Mouse (Mus musculus) kidney, adult 18-20 months (tissue): Measurements from ENCODE around the gene Rbfox1.

Experiments used
- DNase-seq: peaks from one replicate; pipeline ENCODE4 v3.0.0; 2021

The Rbfox1 gene

GRCm38 (mm10) chr16:6099598-6099997, 214.4 kb downstream of the Rbfox1 start:
- DNase-seq: no peak

- DNase-seq: no peak
Observed at GRCm38 (mm10) chr16:6100421-6100877, 215.3 kb downstream of the Rbfox1 start.

DNA sequence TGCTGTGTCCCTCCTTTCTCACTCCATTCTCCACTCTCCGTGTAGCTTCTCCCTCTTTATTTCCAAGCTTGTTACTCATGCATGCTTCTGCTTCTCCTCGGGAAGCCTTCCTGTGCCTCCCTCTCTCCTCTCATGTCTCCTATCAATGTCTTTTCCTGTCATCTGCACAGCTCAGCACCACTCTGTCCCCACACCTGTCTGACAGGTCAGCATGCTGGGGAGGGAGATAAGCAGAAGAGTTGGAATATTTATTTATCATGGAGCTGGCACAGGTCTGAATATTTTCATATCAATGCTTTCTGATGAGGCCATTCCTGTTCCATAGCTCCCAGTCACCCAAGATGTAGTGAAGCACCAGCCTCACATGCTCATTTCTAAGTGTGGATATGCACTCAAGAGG, 218.6 kb downstream of the Rbfox1 start:
- DNase-seq: no peak

DNA sequence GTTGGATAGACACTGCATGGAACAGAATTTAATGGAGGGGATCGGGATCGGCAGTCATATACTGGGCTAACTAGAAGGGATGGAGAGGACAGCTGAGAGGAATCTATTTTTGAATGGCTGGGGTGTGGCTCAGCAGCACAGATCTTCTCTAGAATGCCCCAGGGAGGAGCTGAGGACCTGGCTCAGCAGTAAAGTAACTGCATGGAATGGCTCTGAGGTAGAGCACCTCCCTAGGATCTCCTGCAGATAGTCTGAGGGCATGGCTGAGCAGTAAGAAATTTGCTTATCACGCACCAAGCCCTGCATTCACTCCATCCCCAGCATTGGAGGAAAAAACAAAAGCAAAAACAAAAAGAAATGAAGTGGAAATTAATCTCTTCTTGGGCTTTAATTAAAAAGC, 225.0 kb downstream of the Rbfox1 start:
- DNase-seq: no peak

DNA sequence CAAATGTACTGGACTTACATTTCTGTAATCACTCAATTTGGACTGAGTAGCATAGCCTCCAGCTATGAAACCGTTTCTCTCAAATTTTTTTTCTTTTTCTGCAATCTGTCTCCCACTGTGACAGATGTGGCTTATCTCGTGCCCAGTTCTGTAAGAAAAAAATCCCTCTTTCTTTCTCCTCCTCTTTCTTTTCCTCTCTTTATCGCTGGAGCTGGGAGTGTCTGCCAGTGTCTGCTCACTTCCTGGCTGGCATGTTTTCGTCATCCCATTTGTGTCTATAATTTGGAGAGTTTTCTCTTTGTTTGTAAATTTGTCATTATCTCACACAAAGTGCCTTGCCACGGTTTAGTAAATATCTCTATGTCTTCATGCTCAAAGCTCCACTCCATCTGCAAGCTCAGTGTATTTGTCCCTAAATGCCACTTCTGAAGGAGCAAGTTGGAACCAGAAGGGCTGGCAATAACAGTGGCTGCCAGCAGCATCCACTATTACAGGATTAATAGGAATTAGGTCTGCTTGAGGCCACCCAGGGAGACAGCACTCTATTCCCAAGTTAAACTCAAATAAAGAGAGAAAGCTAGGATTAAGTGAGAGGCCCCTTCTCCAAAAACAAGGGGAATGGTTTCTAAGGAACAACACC, 228.8 kb downstream of the Rbfox1 start:
- no peak for DNase-seq

- no peak for DNase-seq
Observed at GRCm38 (mm10) chr16:6119472-6119871, 234.3 kb downstream of the Rbfox1 start.

GRCm38 (mm10) chr16:6121232-6121631, 236.1 kb downstream of the Rbfox1 start:
- no peak for DNase-seq

DNA sequence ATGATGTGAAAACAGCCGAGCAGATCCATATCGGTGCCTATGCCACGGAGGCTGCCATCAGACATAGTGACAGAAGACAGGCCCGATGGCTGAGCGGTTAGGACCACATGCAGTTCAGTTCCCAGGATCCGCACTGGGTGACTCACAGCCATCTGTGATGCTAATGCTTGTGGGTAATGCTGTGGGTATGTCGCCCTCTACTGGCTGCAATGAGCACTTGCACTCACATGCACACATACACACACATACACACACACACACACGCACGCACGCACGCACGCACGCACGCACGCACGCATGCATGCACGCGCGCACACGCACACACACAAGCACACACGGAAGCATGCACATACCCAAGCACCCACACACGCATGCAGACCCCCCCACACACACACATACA, 237.7 kb downstream of the Rbfox1 start:
- DNase-seq: no peak

DNA sequence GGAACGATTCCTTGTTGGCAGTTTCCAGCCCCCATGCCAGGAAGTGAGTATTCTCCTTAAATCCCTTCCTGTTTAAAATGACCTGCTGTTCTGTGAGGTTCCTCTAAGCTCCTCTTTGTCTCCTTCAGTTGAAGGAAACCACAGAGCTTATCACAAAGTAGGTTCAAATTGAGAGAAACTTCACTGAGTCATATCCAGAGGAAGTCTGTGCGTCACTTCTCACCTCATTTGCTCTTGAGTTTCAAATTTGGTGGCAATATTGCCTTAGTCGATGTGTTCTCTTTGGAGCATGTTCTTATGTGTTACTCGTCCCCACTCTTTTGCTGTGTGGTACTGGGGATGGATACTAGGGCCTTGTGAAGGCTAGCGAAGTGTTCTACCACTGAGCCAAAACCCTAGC, 243.2 kb downstream of the Rbfox1 start:
- DNase-seq: no peak

DNA sequence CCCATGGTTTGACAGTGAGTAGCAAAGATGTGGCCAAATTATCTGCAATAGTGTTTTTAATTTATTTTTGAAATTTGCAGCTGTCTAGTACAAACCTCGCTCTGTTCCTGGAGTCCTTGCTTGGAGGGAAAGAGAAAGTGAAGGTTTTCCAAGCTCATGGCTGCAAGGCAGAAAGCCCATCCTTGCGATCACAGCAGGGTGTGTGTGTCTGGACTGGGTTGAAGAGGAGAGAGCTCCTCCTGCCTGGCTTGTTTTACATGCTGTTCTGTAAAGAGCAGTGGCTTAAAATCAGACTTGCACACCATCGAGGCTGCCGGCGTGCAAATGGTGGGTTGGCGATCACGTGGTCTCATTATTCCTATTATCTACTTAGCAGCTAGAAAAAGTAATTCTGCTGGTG, 249.9 kb downstream of the Rbfox1 start:
- no peak for DNase-seq

GRCm38 (mm10) chr16:6139432-6139831, 254.3 kb downstream of the Rbfox1 start:
- no peak for DNase-seq

DNA sequence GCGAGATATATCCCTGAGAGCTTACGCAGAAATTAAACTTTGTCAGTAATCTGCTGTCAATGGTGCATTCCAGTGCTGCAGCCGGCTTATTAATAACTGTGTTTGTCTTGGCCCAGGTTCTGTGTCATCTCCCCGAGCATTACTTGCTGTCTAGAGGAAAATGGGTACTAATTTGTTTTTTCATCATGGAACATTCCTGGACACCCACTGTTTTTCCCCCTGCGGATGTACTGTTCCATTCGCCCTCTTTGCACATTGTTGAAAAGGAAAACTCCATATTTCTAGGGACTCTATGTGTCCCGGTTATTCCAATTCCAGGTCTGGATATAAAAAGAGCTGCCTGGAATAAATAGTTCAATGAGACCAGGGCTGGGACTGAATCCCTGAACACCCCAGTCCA, 262.8 kb downstream of the Rbfox1 start:
- DNase-seq: no peak

DNA sequence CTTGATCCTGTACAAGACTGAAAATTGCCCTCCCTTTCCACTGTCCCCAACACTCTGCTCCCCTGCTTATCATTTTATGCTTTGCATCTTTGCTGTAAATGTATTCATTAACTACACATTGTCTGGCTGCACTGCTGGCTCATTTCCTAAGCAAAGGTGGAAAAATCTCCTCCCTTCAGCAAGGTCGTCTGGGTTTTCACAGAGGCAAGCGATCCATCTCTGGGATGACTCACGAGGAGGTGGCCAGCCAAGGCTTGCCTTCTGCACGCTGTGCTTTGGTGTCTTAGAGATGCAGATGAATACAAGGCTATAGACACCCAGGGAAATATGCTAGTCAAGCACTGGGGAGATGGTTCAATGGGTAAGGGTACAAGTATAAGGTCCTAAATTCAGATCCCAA, 264.2 kb downstream of the Rbfox1 start:
- no peak for DNase-seq

DNA sequence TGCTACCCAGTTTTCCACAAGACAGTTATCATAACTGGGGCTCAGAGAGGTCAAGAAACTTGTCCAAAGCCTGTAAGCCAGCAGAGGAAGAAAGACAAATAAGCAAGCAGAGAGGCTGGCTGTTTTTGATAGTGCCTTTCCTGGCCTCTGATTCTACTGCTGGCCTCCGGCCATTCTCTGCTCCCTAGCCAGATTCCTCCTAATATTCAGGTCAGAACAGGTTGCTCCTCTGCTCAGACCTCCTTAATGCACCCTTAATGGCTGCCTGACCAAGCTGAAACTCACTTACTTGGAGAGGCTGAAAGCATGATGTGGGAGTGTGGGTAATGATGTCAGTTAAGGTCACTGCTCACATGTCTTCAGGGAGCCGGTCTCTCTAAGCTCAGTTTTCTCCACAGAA, 270.4 kb downstream of the Rbfox1 start:
- no peak for DNase-seq

- no peak for DNase-seq
Observed at GRCm38 (mm10) chr16:6164476-6164875, 279.3 kb downstream of the Rbfox1 start.

DNA sequence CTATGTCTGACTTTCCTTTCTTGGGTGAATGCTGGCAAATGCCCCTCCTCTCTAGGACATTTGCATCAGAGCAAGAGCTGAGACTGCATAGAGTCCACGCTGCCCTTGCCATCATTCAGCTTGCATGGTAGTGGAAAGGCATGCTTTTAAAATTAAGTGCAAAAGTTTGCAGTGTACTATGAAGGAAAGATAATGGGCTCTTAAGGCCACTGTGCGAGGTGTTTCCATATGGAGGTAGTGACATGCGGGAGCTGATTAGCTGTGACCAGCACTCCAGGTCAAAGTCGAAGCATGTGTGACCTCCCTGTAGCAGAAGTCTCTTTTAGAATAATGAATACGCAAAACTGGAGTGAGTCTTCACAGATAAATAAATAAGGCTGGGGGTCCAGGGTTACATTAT, 284.2 kb downstream of the Rbfox1 start:
- no peak for DNase-seq

- no peak for DNase-seq
Observed at GRCm38 (mm10) chr16:6180819-6181218, 295.7 kb downstream of the Rbfox1 start.

DNA sequence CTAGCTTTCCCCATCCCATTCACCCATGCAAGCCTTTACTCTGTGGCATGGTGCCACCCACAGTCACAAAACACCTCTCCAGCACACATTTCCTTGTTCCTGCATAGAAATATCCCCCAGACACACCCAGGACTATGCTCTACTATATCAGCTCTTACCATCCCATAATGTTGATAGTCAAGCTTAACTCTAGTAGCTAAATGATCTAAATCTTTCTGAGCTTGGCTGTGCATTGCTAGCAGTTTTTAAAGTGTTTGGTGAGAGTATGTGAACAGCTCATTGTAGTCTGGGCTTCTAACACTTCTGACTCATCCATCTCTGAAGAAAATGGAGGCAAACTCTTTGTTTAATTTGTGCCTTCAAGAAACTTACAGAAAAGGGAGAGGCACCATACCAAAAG, 297.2 kb downstream of the Rbfox1 start:
- DNase-seq: no peak

DNA sequence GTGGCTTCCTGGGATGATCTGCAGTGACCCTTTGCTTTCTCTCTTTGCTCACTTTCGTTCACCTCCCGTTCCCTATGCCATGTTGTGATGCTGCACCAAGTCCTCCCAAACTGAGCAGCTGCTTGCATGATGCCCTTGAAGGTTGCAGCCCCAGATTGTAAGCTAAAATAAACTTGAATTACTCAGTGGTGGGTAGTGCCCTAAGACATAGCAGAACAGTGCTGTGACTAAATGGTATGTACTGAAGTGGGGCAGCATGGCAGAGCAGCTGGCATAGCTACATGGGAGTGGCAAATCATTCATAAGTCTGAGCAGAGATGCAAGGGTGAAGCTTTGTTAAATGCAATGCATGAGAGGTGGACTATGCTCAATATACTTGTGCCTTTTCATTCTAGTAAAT, 307.2 kb downstream of the Rbfox1 start:
- no peak for DNase-seq

DNA sequence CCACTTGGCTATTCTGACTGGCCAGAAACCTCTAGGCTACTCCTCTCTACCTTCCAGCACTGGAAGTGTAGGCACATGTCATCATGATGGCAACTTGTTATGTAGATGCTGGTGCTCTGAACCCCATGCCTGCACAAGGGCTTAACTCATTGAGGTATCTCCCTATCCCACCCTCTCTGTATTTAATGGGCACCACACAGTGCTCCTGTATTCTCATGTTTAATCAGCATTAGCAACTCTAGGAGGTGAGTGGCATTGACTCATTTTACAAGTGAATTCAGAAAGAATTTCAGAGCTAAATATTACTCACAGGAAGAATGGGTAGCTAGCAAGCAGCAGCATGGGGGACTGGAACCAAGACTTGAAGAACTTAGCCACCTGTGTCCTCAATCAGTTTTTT, 321.3 kb downstream of the Rbfox1 start:
- no peak for DNase-seq

DNA sequence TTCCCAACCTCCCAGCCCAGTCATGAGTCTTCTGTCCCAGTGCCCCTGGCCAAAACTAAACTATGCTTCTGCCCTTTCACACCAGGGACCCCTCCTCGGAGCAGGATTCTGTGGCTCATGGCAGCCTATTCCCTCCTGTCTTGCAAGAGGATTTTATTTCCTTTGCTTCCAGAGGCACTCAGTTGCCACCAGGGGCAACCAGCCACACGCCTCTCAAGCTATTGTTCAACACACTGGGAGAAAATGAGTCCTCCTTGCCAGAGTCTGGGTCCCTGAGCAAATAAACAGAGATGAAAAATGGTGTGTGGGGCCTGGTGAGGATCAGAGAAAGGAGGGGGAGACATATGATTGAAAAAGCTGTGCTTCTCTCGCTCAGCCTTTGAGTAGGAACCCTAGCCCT, 327.8 kb downstream of the Rbfox1 start:
- no peak for DNase-seq

DNA sequence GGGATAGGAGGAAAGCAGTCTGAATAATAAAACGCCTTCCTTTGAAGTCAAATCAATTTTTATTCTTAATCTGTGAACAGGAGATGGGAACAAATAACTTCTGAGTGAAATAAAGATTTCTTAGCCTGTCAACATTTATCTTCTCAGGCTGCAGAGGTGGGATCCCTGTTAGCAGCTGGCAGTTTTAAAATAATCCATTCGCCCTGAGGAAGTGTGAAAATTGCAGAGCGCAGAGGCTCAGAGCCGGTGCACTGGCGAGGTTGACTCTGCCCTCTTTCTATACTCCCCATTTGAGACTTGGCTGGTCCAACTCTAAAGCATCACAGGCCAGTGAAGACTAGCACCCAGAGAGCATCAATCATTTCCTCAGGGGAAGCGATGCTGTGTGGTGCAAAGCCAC, 342.3 kb downstream of the Rbfox1 start:
- DNase-seq: no peak

DNA sequence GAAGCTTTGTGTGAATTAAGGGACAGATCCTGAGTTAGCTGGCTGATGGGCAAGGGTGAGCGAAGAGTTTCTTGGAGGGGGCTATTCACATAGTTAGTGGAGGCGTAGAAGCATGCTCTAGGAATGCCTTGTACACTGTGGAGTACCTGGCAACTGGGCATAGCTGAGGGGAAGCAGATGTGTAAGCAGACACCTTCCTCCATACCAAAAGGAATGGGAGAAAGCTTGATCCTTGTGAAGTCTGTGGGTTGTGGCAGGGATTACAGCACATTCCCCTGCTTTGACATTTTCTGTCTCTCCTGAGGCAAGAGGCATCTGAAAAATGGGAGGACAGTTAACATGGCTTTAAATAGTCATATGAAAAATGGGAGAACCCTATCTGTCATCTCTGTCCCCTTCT, 347.8 kb downstream of the Rbfox1 start:
- DNase-seq: no peak

DNA sequence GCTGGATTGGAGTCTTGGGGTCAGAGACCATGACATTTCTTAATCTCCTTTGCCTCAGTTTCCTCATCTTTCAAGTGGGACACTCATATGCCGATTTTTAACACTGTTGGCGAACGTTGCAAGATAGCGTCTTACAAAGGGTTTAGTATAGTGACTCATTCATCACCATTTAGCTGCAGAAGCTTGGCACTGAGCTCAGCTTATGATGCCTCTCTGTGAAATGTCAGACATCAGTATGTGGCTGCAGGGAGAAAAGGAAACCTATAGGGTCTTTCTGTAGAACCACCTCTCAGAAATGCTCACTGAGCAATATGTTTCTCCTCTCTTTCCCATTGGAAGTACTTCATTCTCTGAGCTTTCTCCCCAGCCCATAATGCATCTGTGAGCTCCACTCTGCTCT, 356.2 kb downstream of the Rbfox1 start:
- DNase-seq: no peak

GRCm38 (mm10) chr16:6242468-6242867, 357.3 kb downstream of the Rbfox1 start:
- DNase-seq: no peak

DNA sequence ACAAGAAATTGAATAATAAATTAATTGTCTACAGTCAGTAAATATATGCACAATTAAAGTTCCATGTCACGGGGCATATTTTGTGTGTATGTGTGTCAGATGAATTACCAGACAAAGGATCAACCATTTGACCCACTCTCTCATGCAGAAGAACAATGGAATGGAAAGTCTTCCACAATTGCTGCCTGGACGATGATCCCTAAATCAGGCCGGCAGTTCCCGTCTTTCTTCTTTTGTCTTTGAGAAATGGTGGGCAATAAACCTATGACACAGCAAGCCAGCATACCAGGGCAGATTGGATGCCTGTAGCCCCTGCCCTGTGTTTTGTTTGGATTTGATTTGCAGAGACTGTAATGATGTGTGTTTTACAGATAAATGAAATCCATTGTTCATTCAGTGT, 362.4 kb downstream of the Rbfox1 start:
- DNase-seq: no peak
